Comparison of ENCODE assay signal across 7 mouse cellular contexts in genomic region chr11:61449499-61450292, GRCm38 (mm10). TPM values are rescaled to one million over a fixed set of nuclear protein-coding genes. Genes with fewer than 3 reads are reported as not detected.
DNase-seq lines count a peak whose midpoint lies in the region; ATAC-seq lines count a peak whose summit lies in the region.

No protein-coding gene starts in this region.

- H3K4me3 ChIP-seq in embryonic facial prominence, embryonic 10.5 days: no peak overlapping the region
- no peak overlapping the region for H3K4me3 ChIP-seq in stomach, embryonic 15.5 days (replicated peaks)
- H3K4me3 ChIP-seq in intestine, embryonic 15.5 days (replicated peaks): no peak overlapping the region

- WGBS in embryonic facial prominence, embryonic 10.5 days: 71% methylated on average over 24 of the region's 24 CpGs
- WGBS in stomach, embryonic 15.5 days: 73% methylated on average over 24 of the region's 24 CpGs
- 70% methylated on average over 24 of the region's 24 CpGs for WGBS in intestine, embryonic 15.5 days

- peak; percentile 46 to 49 for DNase-seq in left cerebral cortex, postnatal 36 days (ENCODE audit: low spot score in 2 of 2)
- no peak for DNase-seq in left cerebral cortex, adult 11 months (ENCODE audit: low spot score)
- DNase-seq in ZHBTc4 (ENCODE audit: low read depth, low spot score): peak; percentile 84
- no peak for DNase-seq in embryonic facial prominence, embryonic 10.5 days (ENCODE audit: low spot score)
- no peak for DNase-seq in yolk sac, embryonic 10.5 days (ENCODE audit: low spot score)

- peaks cover 40% of the 10 kb centered on the region for H3K4me1 ChIP-seq in embryonic facial prominence, embryonic 10.5 days
- peaks cover 12% of the 10 kb centered on the region; the same call in 1 of the 2 replicates for H3K4me1 ChIP-seq in stomach, embryonic 15.5 days
- peaks cover 11% of the 10 kb centered on the region; the same call in 1 of the 2 replicates for H3K4me1 ChIP-seq in intestine, embryonic 15.5 days (replicated peaks)

- H3K9ac ChIP-seq in stomach, embryonic 15.5 days: no peak overlapping the region
- H3K9ac ChIP-seq in intestine, embryonic 15.5 days: no peak overlapping the region

- no peaks in the 10 kb centered on the region for H3K9me3 ChIP-seq in embryonic facial prominence, embryonic 10.5 days
- H3K9me3 ChIP-seq in stomach, embryonic 15.5 days: no peaks in the 10 kb centered on the region
- H3K9me3 ChIP-seq in intestine, embryonic 15.5 days: no peaks in the 10 kb centered on the region

- peak overlapping the region; percentile 14 for H3K27ac ChIP-seq in embryonic facial prominence, embryonic 10.5 days (replicated peaks)
- H3K27ac ChIP-seq in stomach, embryonic 15.5 days: peak overlapping the region; percentile 9; the same call in 1 of the 2 replicates
- H3K27ac ChIP-seq in intestine, embryonic 15.5 days: no peak overlapping the region

- no peak for ATAC-seq in stomach, embryonic 15.5 days (ENCODE audit: insufficient read depth, low FRiP score, low read depth)
- no peak for ATAC-seq in intestine, embryonic 15.5 days

- H3K36me3 ChIP-seq in embryonic facial prominence, embryonic 10.5 days (replicated peaks): no peaks in the 10 kb centered on the region
- no peaks in the 10 kb centered on the region for H3K36me3 ChIP-seq in stomach, embryonic 15.5 days
- H3K36me3 ChIP-seq in intestine, embryonic 15.5 days: no peaks in the 10 kb centered on the region

- peaks cover 28% of the 10 kb centered on the region for H3K27me3 ChIP-seq in embryonic facial prominence, embryonic 10.5 days (replicated peaks; ENCODE audit: low read depth, poor library complexity, severe bottlenecking)
- 0 out of 2 replicates have a peak, but pooled peaks cover 7% of the 10 kb centered on the region for H3K27me3 ChIP-seq in stomach, embryonic 15.5 days (replicated peaks)
- H3K27me3 ChIP-seq in intestine, embryonic 15.5 days (replicated peaks): no peaks in the 10 kb centered on the region

- no peak overlapping the region for H3K4me2 ChIP-seq in stomach, embryonic 15.5 days
- no peak overlapping the region for H3K4me2 ChIP-seq in intestine, embryonic 15.5 days (replicated peaks)

- intact Hi-C loops in left cerebral cortex, postnatal 36 days (cut with DNase I): loop anchor here (5.0 kb wide), 1 partner anchor 43 kb away; the partner anchor contains the start of gene Mapk7

RNA-seq across cellular contexts. Expression of gene Rnf112, which starts 4.2 kb away (rescaled TPM):
- total RNA-seq in left cerebral cortex, postnatal 36 days (2021): 100 to 1,000 TPM; 274 to 345 TPM
- polyA plus RNA-seq in embryonic facial prominence, embryonic 10.5 days (2016; fragmentation: Nextera tagmentation; extraction: Ambion mirVana): 0.49 and 1.00 TPM in 2 replicates
- polyA plus RNA-seq in stomach, embryonic 15.5 days (2015; fragmentation: Nextera tagmentation; extraction: Ambion mirVana): 3.0 and 3.2 TPM in 2 replicates
- polyA plus RNA-seq in intestine, embryonic 15.5 days (2015; fragmentation: Nextera tagmentation; extraction: Ambion mirVana): 1.6 and 1.7 TPM in 2 replicates

RNA-seq across cellular contexts. Expression of gene Mfap4, which starts 35.5 kb away (rescaled TPM):
- 1 to 10 TPM; 2.6 to 3.3 TPM for total RNA-seq in left cerebral cortex, postnatal 36 days (2021)
- polyA plus RNA-seq in embryonic facial prominence, embryonic 10.5 days (2016; fragmentation: Nextera tagmentation; extraction: Ambion mirVana): 119 and 163 TPM in 2 replicates
- 316 and 323 TPM in 2 replicates for polyA plus RNA-seq in stomach, embryonic 15.5 days (2015; fragmentation: Nextera tagmentation; extraction: Ambion mirVana)
- polyA plus RNA-seq in intestine, embryonic 15.5 days (2015; fragmentation: Nextera tagmentation; extraction: Ambion mirVana): 210 and 213 TPM in 2 replicates

RNA-seq across cellular contexts. Expression of gene Mapk7, which starts 44.5 kb away (rescaled TPM):
- total RNA-seq in left cerebral cortex, postnatal 36 days (2021): 10 to 100 TPM; 21.6 to 22.9 TPM
- 97.4 and 103 TPM in 2 replicates for polyA plus RNA-seq in embryonic facial prominence, embryonic 10.5 days (2016; fragmentation: Nextera tagmentation; extraction: Ambion mirVana)
- polyA plus RNA-seq in stomach, embryonic 15.5 days (2015; fragmentation: Nextera tagmentation; extraction: Ambion mirVana): 47.1 and 50.8 TPM in 2 replicates
- 36.3 and 38.8 TPM in 2 replicates for polyA plus RNA-seq in intestine, embryonic 15.5 days (2015; fragmentation: Nextera tagmentation; extraction: Ambion mirVana)

RNA-seq across cellular contexts. Expression of gene B9d1, which starts 55.2 kb away (rescaled TPM):
- total RNA-seq in left cerebral cortex, postnatal 36 days (2021): 10 to 100 TPM; 40.3 to 44.4 TPM
- 44.4 and 49.7 TPM in 2 replicates for polyA plus RNA-seq in embryonic facial prominence, embryonic 10.5 days (2016; fragmentation: Nextera tagmentation; extraction: Ambion mirVana)
- polyA plus RNA-seq in stomach, embryonic 15.5 days (2015; fragmentation: Nextera tagmentation; extraction: Ambion mirVana): 26.5 and 27.9 TPM in 2 replicates
- 20.9 and 24.3 TPM in 2 replicates for polyA plus RNA-seq in intestine, embryonic 15.5 days (2015; fragmentation: Nextera tagmentation; extraction: Ambion mirVana)

Comparison
In these comparisons a context has a peak if more than half of its experiments do, and no peak if none do; other contexts are left out.
1. DNase-seq: peak in left cerebral cortex, postnatal 36 days (2 of 2) and ZHBTc4 (single experiment); none in left cerebral cortex, adult 11 months (single experiment), embryonic facial prominence, embryonic 10.5 days (single experiment) and yolk sac, embryonic 10.5 days (single experiment).